Mouse (Mus musculus) midbrain, embryonic 15.5 days (tissue): ENCODE measurements around the gene Sorl1. TPM values are rescaled to one million over a fixed set of nuclear protein-coding genes. Genes with fewer than 3 reads are reported as not detected.
A peak's percentile ranks its signal among the peaks of the same experiment; 100 is the strongest.

Source experiments
- ATAC-seq: fragments of 200-750 bp; cut with Nextera tagmentation; replicated peaks from 2 replicates; pipeline ENCODE4 v1.8.0; 2017; ENCODE audit warnings: moderate TSS enrichment
- H3K27ac ChIP-seq: fragments of 300-500 bp; sonication (generic); 2 replicates; pipeline ENCODE4 v1.5.1; 2015; ENCODE audit warnings: mild to moderate bottlenecking, inconsistent platforms
- H3K27me3 ChIP-seq: fragments of 300-500 bp; sonication (generic); replicated peaks from 2 replicates; pipeline ENCODE4 v1.6.1; 2015; ENCODE audit warnings: inconsistent platforms
- H3K36me3 ChIP-seq: fragments of 300-500 bp; sonication (generic); replicated peaks from 2 replicates; pipeline ENCODE4 v1.6.1; 2015; ENCODE audit warnings: inconsistent platforms
- H3K4me1 ChIP-seq: fragments of 300-500 bp; sonication (generic); 2 replicates; pipeline ENCODE4 v1.6.1; 2015; ENCODE audit warnings: inconsistent platforms
- H3K4me2 ChIP-seq: fragments of 300-500 bp; sonication (generic); 2 replicates; pipeline ENCODE4 v1.6.1; 2015; ENCODE audit warnings: inconsistent platforms, mild to moderate bottlenecking, moderate library complexity
- H3K4me3 ChIP-seq: fragments of 300-500 bp; sonication (generic); 2 replicates; pipeline ENCODE4 v1.5.1; 2015; ENCODE audit warnings: mild to moderate bottlenecking, inconsistent platforms
- H3K9ac ChIP-seq: fragments of 300-500 bp; sonication (generic); 2 replicates; pipeline ENCODE4 v1.6.1; 2015; ENCODE audit warnings: mild to moderate bottlenecking, inconsistent platforms
- H3K9me3 ChIP-seq: fragments of 300-500 bp; sonication (generic); 2 replicates; pipeline ENCODE4 v1.6.1; 2016; ENCODE audit warnings: inconsistent platforms
- WGBS: fragments of 180-500 bp; shearing (Covaris S2); methylation state at CpG from one replicate; pipeline ENCODE4 v1.1.7; 2015; ENCODE audit warnings: mixed read lengths; 5-methylcytosine and 5-hydroxymethylcytosine counted together
- polyA plus RNA-seq: library from polyadenylated mRNA; unstranded; fragments of >200 nt; fragmentation: Nextera tagmentation; extraction: Ambion mirVana; gene quantifications from 2 replicates; pipeline ENCODE4 v1.2.1, GENCODE M21; 2015

Gene Sorl1
- polyA plus RNA-seq, 1 experiment from 2014 or later = 10.1 TPM

DNA sequence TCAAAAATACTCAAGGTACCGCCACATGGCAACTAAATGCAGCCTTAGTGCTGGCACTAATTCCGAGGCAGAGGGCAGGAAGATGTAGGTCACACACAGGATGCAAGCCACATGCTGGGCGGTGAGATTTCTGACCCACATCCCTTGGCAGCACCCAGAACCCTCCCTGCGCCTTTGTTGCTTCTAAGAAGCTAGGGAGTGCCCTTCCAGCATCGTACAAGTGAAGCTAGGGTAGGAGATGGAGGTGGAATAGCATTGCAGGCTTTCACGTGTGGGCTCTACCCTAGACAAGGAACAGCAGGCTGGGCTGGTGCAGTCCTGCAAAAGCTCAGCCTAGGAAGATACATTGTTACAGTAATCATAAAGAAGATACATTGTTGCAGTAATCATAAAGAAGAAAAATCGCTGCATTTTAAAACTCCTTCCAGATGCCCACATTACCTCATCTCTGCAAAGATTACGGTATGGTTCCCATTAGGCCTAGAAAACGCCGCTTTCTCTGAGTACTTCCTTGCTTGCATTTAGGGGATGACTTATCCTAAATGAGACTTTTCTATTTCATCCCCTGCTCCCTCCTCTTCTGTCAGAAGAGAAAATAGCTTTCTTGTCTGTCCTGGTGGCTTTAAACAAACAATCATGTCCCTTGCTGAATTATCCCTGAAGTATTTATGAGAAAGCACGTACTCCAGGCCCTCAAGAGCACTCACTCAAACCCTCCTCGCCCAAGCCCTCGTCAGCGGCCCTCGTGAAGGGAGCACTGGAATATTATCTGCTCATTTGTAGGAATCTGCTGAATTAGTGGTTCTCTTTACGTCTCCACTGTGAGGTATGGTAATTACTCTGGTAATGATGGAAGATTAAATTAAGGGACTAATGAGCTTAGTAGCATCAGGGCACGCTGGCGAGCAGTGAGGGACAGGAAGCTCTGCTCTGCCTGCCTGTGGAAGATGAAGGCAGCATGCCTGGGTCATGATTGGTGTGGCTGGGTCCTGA, 84.8 kb downstream of the Sorl1 start:
- no peak overlapping the region for H3K4me3 ChIP-seq
- H3K27me3 ChIP-seq = no peaks in the 10 kb centered on the region
- peaks cover 8% of the 10 kb centered on the region for H3K4me1 ChIP-seq
- H3K9ac ChIP-seq = no peak overlapping the region
- H3K4me2 ChIP-seq = no peak overlapping the region
- peak overlapping the region; percentile 41; the same call in 1 of the 2 replicates for H3K27ac ChIP-seq
- H3K36me3 ChIP-seq = no peaks in the 10 kb centered on the region
- 63% methylated on average over 18 of the region's 18 CpGs for WGBS
- H3K9me3 ChIP-seq = no peaks in the 10 kb centered on the region
- ATAC-seq = no peak; the same call in 1 of the 2 replicates

DNA sequence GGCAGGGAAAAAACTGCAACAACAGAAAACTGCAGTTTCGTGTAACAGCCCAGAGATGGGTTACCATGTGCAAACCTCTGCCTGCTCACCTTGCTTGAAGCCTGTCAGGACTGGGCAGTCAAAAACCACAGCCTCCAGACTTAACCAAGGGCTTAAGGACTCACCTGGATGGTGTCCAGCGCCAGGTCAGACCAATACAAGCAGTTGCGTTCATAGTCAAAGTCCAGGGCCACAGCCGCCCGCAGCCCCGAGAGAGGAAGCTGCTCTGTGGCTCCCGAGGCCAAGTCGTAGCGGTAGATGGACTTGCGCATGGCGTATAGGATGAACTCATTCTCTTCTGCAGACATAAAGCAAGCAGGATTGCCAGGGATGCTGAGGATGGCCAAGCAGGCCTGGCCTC, 87.2 kb downstream of the Sorl1 start:
- 93% methylated on average over 11 of the region's 11 CpGs for WGBS
- Histone ChIP-seq H3K4me2 (no peak overlapping the region), H3K9me3 (no peaks in the 10 kb centered on the region), H3K27me3 (no peaks in the 10 kb centered on the region), H3K4me1 (peaks cover 17% of the 10 kb centered on the region), H3K36me3 (no peaks in the 10 kb centered on the region), H3K27ac (no peak overlapping the region), H3K9ac (no peak overlapping the region), H3K4me3 (no peak overlapping the region)
- no peak for ATAC-seq

GRCm38 (mm10) chr9:42035995-42036394, 88.1 kb downstream of the Sorl1 start:
- no peaks in the 10 kb centered on the region for H3K9me3 ChIP-seq
- no peaks in the 10 kb centered on the region for H3K36me3 ChIP-seq
- H3K9ac ChIP-seq = no peak overlapping the region
- no peaks in the 10 kb centered on the region for H3K27me3 ChIP-seq
- no peak overlapping the region for H3K4me3 ChIP-seq
- WGBS = 76% methylated on average over 5 of the region's 5 CpGs
- no peak overlapping the region for H3K4me2 ChIP-seq
- H3K4me1 ChIP-seq = peaks cover 17% of the 10 kb centered on the region
- H3K27ac ChIP-seq = no peak overlapping the region
- ATAC-seq = no peak

DNA sequence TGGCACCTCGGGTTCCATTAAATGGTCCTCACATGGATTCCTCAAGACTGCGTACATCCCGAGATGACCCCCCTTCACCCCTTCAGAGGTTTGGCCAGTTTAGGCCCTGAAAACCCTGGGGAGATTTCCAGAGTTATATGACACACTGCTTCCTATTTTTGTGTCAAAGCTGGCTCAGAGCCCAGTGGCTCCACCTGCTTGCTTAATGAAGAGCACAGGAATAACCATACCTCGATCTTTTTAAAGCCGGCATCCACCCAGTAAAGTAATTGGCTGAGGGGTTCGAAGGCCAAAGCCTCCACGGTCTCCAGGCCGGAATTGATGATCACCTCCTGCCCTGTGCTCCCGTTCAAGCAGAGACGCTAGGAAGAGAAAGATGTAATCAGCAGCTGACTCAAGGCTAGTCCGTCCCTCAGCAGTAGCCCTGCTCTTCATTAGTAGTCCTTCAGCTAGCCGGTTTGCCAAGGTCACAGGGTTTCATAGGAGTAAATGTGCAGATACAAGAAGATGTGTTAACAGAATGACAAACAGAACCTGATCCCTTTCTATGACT, 88.8 kb downstream of the Sorl1 start:
- WGBS = 70% methylated on average over 12 of the region's 12 CpGs
- ATAC-seq = no peak; the same call in 1 of the 2 replicates
- Histone ChIP-seq H3K27ac (no peak overlapping the region), H3K9me3 (no peaks in the 10 kb centered on the region), H3K4me3 (no peak overlapping the region), H3K36me3 (no peaks in the 10 kb centered on the region), H3K9ac (no peak overlapping the region), H3K4me2 (no peak overlapping the region), H3K27me3 (no peaks in the 10 kb centered on the region), H3K4me1 (peaks cover 17% of the 10 kb centered on the region)

GRCm38 (mm10) chr9:42034116-42034520, 90.0 kb downstream of the Sorl1 start:
- H3K9ac ChIP-seq = no peak overlapping the region
- WGBS = 57% methylated on average over 9 of the region's 9 CpGs
- H3K4me1 ChIP-seq = peaks cover 12% of the 10 kb centered on the region; the same call in 1 of the 2 replicates
- H3K4me3 ChIP-seq = no peak overlapping the region
- no peaks in the 10 kb centered on the region for H3K36me3 ChIP-seq
- H3K4me2 ChIP-seq = no peak overlapping the region
- ATAC-seq = no peak
- no peak overlapping the region for H3K27ac ChIP-seq
- no peaks in the 10 kb centered on the region for H3K9me3 ChIP-seq
- no peaks in the 10 kb centered on the region for H3K27me3 ChIP-seq

GRCm38 (mm10) chr9:42033291-42034115, 90.6 kb downstream of the Sorl1 start:
- Histone ChIP-seq H3K4me3 (no peak overlapping the region), H3K9me3 (no peaks in the 10 kb centered on the region), H3K9ac (no peak overlapping the region), H3K4me2 (no peak overlapping the region), H3K27me3 (no peaks in the 10 kb centered on the region), H3K36me3 (no peaks in the 10 kb centered on the region), H3K4me1 (0 out of 2 replicates have a peak, but pooled peaks cover 10% of the 10 kb centered on the region), H3K27ac (no peak overlapping the region)
- no peak for ATAC-seq
- WGBS = 42% methylated on average over 19 of the region's 19 CpGs

DNA sequence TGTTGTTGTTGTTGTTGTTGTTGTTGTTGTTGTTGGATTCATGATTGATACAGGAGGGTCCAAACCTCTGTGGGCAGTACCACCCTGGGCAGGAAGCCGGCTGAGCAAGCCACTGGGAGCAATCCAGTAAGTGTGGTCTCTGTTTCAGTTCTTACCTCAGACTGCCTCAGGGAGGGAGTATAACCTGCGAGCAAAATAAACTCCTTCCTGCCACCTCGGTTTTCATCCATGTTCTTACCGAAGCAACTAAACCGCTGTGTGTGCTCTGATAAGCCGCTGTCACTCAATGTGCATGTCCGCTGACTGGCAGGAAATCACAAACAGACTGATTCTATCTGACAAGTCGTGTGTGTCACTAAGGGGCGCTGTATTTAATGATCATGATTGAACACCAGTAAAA, 91.7 kb downstream of the Sorl1 start:
- Histone ChIP-seq H3K4me1 (0 out of 2 replicates have a peak, but pooled peaks cover 10% of the 10 kb centered on the region), H3K36me3 (no peaks in the 10 kb centered on the region), H3K9ac (no peak overlapping the region), H3K4me3 (no peak overlapping the region), H3K9me3 (no peaks in the 10 kb centered on the region), H3K27ac (no peak overlapping the region), H3K27me3 (no peaks in the 10 kb centered on the region), H3K4me2 (no peak overlapping the region)
- 57% methylated on average over 9 of the region's 9 CpGs for WGBS
- peak; percentile 24; the same call in 1 of the 2 replicates for ATAC-seq

GRCm38 (mm10) chr9:42028807-42029206, 95.3 kb downstream of the Sorl1 start:
- Histone ChIP-seq H3K4me3 (no peak overlapping the region), H3K27me3 (no peaks in the 10 kb centered on the region), H3K4me1 (0 out of 2 replicates have a peak, but pooled peaks cover 9% of the 10 kb centered on the region), H3K9ac (no peak overlapping the region), H3K27ac (no peak overlapping the region), H3K36me3 (no peaks in the 10 kb centered on the region), H3K4me2 (no peak overlapping the region), H3K9me3 (no peaks in the 10 kb centered on the region)
- 84% methylated on average over 4 of the region's 4 CpGs for WGBS
- no peak for ATAC-seq

- Histone ChIP-seq H3K27me3 (no peaks in the 10 kb centered on the region), H3K36me3 (no peaks in the 10 kb centered on the region), H3K9ac (no peak overlapping the region), H3K27ac (no peak overlapping the region), H3K4me2 (no peak overlapping the region), H3K4me3 (no peak overlapping the region), H3K4me1 (no peaks in the 10 kb centered on the region), H3K9me3 (no peaks in the 10 kb centered on the region)
- no peak for ATAC-seq
- 75% methylated on average over 9 of the region's 9 CpGs for WGBS
These were observed 99.8 kb downstream of the Sorl1 start for GRCm38 (mm10) chr9:42024257-42024656.

DNA sequence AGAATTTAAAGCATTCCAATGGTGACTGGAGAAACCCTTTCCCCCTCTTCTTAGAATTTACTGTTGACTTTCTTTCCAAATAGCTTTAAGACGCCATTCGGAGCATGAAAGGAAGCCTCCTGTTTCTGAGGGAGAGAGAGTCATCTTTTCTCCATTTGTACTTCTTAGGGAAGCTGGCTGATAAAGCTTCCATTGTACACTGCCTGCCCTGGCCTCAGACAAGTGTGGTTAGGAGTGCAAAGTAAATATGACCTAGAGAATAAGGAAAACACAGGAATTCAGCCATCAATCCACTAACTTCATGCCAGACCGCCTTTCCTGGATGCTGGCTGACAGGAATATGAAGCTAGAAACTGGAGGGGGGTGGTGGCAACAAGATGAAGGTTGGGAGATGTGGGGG, 100.7 kb downstream of the Sorl1 start:
- Histone ChIP-seq H3K27ac (no peak overlapping the region), H3K9me3 (no peaks in the 10 kb centered on the region), H3K9ac (no peak overlapping the region), H3K4me3 (no peak overlapping the region), H3K4me2 (no peak overlapping the region), H3K36me3 (no peaks in the 10 kb centered on the region), H3K4me1 (no peaks in the 10 kb centered on the region), H3K27me3 (no peaks in the 10 kb centered on the region)
- WGBS = 65% methylated on average over 3 of the region's 3 CpGs
- no peak for ATAC-seq

GRCm38 (mm10) chr9:42022318-42022717, 101.8 kb downstream of the Sorl1 start:
- Histone ChIP-seq H3K9ac (no peak overlapping the region), H3K27ac (no peak overlapping the region), H3K27me3 (no peaks in the 10 kb centered on the region), H3K4me3 (no peak overlapping the region), H3K4me2 (no peak overlapping the region), H3K4me1 (no peaks in the 10 kb centered on the region), H3K9me3 (no peaks in the 10 kb centered on the region), H3K36me3 (no peaks in the 10 kb centered on the region)
- ATAC-seq = no peak
- WGBS = 92% methylated on average over 12 of the region's 12 CpGs
